Mouse (Mus musculus): ENCODE data around the gene Akr1b7. TPM values are rescaled to one million over a fixed set of nuclear protein-coding genes. Genes with fewer than 3 reads are reported as not detected.

The Akr1b7 gene
- 1,864 and 2,993 TPM in 2 replicates for polyA plus RNA-seq (2015; fragmentation: Nextera tagmentation; extraction: Ambion mirVana)

DNA sequence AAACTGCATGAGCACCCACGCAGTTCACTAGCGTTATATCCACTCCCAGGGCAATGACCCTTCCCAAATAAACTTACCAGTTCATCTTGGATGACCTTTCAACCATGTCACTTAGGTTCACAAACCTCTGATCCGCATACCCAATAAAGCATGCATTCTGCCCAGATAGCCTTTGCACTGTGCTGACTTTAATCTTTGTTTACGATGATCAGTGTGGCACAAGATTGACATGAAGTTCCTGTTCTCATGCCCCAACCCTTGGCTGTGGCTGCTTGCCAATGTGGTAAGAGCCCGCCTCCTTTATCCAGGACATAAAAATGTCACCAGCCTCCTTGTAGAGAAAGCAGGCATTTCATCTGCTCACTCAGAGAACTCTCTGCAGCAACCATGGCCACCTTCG is at the start of gene Akr1b7:
TSS of gene Akr1b7 (plus strand) at position 312 of the 400 bp plus-strand sequence.

DNA sequence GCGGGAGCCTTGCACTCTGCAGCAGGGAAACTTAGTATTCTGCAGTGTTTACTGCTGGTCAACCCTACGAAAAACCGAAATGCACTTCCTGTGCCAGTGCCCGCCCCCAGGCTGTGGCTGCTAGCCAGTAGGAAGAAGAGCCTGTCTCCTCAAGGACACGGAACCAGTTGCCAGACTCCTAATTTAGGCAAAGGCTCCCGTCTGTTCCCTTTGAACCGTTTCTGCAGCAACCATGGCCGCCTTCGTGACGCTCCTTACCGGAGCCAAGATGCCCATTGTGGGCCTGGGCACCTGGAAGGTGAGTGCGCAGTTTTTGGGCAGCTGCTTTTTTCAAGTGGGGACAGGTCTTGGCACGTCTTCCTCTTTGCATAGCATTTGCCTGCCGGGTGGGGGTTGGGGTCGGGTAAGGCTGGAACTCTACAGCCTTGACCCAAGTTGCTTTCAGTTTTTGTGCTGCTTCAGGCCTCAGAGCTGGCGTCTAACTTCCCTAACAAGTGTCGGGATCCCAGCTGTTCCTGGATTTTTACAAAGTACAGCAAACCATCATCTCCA is 27.9 kb upstream of the Akr1b7 start, which contains the start of gene Akr1b10:
TSS of gene Akr1b10 (plus strand) at position 109 of the 552 bp plus-strand sequence.

Other genes with a start within 250 kb of the Akr1b7 start
- 20.9 and 22.8 TPM in 2 replicates for gene Slc35b4, start 235.2 kb upstream of the Akr1b7 start, polyA plus RNA-seq (2015; fragmentation: Nextera tagmentation; extraction: Ambion mirVana)
- gene Akr1b3, start 94.9 kb upstream of the Akr1b7 start, polyA plus RNA-seq (2015; fragmentation: Nextera tagmentation; extraction: Ambion mirVana), result 202 and 270 TPM in 2 replicates
- 40.6 and 92.1 TPM in 2 replicates for gene Akr1b8, start 58.2 kb upstream of the Akr1b7 start, polyA plus RNA-seq (2015; fragmentation: Nextera tagmentation; extraction: Ambion mirVana)
- 66.3 and 117 TPM in 2 replicates for gene Akr1b10, start 28.1 kb upstream of the Akr1b7 start, polyA plus RNA-seq (2015; fragmentation: Nextera tagmentation; extraction: Ambion mirVana)
- 28.7 and 36.9 TPM in 2 replicates for gene Bpgm, start 63.9 kb downstream of the Akr1b7 start, polyA plus RNA-seq (2015; fragmentation: Nextera tagmentation; extraction: Ambion mirVana)
- 171 and 239 TPM in 2 replicates for gene Cald1, start 186.2 kb downstream of the Akr1b7 start, polyA plus RNA-seq (2015; fragmentation: Nextera tagmentation; extraction: Ambion mirVana)

All from adrenal gland, postnatal 0 days (tissue).